Comparison of ENCODE assay signal across 20 mouse cellular contexts in the genomic region with DNA sequence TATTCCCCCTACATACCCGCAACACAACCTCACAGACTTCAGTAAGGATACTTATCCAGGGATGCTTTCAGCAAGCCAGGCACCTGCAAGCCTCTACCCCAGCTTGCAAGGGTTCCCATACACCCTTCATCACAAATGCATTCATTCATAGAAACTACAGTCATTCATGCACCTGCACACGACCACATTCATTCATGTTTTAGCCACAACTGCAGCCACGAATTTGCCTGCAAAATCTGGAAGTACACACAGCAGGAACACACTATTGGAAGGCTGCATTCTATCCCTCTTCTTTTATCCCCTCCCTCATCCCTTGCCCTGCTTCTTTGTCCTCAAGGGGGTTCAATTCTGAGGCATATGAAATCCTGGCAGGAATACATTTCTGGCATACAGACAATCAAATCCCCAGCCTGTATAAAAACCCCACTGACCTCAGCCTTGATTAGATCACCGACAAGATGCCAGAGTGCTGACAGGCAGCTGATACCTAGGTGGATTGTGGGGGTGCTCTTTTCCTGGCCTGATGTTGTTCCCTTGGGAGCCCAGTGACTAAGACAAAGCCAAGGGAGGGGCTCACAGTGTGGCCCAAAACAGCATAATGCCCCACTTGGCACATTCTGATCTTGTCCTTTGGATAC.
DNase-seq lines count a peak whose midpoint lies in the region; ATAC-seq and TF ChIP-seq lines count a peak whose summit lies in the region.
"Had no signal": no experiment of that assay in that cellular context is flagged by ENCODE, and none has a peak within 500 bp of the region (broad histone marks: within the 10 kb centered on the region; RNA-seq: fewer than 3 reads in every experiment).

No protein-coding gene starts in this region.

- no peak overlapping the region for H3K4me3 ChIP-seq in hindbrain, embryonic 16.5 days (ENCODE audit: low read length)
- no peak overlapping the region for H3K4me3 ChIP-seq in hindbrain, postnatal 0 days (ENCODE audit: low read length)
- H3K4me3 ChIP-seq in forebrain, embryonic 13.5 days, result no peak overlapping the region
- no peak overlapping the region for H3K4me3 ChIP-seq in olfactory bulb, adult 2 months (ENCODE audit: insufficient read depth, low read depth, low read length)
- H3K4me3 ChIP-seq: heart, adult 2 months; limb, embryonic 15.5 days had no signal

- H3K4me2 ChIP-seq in hindbrain, embryonic 16.5 days (ENCODE audit: low read length), result no peak overlapping the region
- no peak overlapping the region for H3K4me2 ChIP-seq in hindbrain, postnatal 0 days (ENCODE audit: low read depth, low read length)
- peak overlapping the region; percentile 72 for H3K4me2 ChIP-seq in forebrain, embryonic 13.5 days
- H3K4me2 ChIP-seq: limb, embryonic 15.5 days had no signal

- 0 out of 2 replicates have a peak overlapping the region, but pooled peaks have one; percentile 8 for H3K27ac ChIP-seq in hindbrain, embryonic 16.5 days (ENCODE audit: low read depth, low read length)
- H3K27ac ChIP-seq in hindbrain, postnatal 0 days, result no peak overlapping the region
- H3K27ac ChIP-seq in forebrain, embryonic 13.5 days, result peak overlapping the region; percentile 94
- 0 out of 2 replicates have a peak overlapping the region, but pooled peaks have one; percentile 16 for H3K27ac ChIP-seq in olfactory bulb, adult 2 months (ENCODE audit: insufficient read depth, low read depth, low read length)
- H3K27ac ChIP-seq: heart, adult 2 months; limb, embryonic 15.5 days had no signal

- no peak for TF ChIP-seq POLR2A in olfactory bulb, adult 2 months (IDR thresholded peaks at IDR 0.05; ENCODE audit: insufficient read depth, low read depth, low read length)

- no peaks in the 10 kb centered on the region for H3K36me3 ChIP-seq in hindbrain, embryonic 16.5 days (ENCODE audit: control insufficient read depth, insufficient read depth, low read length)
- no peaks in the 10 kb centered on the region for H3K36me3 ChIP-seq in hindbrain, postnatal 0 days (ENCODE audit: insufficient read depth, low read length)
- no peaks in the 10 kb centered on the region for H3K36me3 ChIP-seq in forebrain, embryonic 13.5 days (ENCODE audit: poor library complexity, severe bottlenecking)
- H3K36me3 ChIP-seq: limb, embryonic 15.5 days had no signal

- ATAC-seq in hindbrain, embryonic 16.5 days, result no peak
- ATAC-seq in hindbrain, postnatal 0 days, result no peak
- ATAC-seq in forebrain, embryonic 13.5 days, result no peak
- ATAC-seq: CD4-positive, CD25-positive, alpha-beta regulatory T cell, adult 4 months; inflammation-experienced regulatory T-cells, adult 6 months; liver, postnatal 0 days had no signal

- 19% methylated on average over 4 of the region's 4 CpGs for WGBS in hindbrain, embryonic 16.5 days
- 21% methylated on average over 4 of the region's 4 CpGs for WGBS in hindbrain, postnatal 0 days
- 8% methylated on average over 4 of the region's 4 CpGs for WGBS in forebrain, embryonic 13.5 days
- WGBS in olfactory bulb, adult 2 months, result 33% methylated on average over 4 of the region's 4 CpGs

- no peak for TF ChIP-seq CTCF in hindbrain, postnatal 0 days (IDR thresholded peaks at IDR 0.05; ENCODE audit: low read depth)
- no peak for TF ChIP-seq CTCF in olfactory bulb, adult 2 months (IDR thresholded peaks at IDR 0.05; ENCODE audit: insufficient read depth, low read depth, low read length)

- H3K27me3 ChIP-seq in hindbrain, embryonic 16.5 days (replicated peaks; ENCODE audit: control insufficient read depth, insufficient read depth, low read length), result no peaks in the 10 kb centered on the region
- H3K27me3 ChIP-seq in hindbrain, postnatal 0 days (ENCODE audit: insufficient read depth, low read length), result no peaks in the 10 kb centered on the region
- H3K27me3 ChIP-seq in forebrain, embryonic 13.5 days, result no peaks in the 10 kb centered on the region

- H3K9ac ChIP-seq in hindbrain, embryonic 16.5 days (ENCODE audit: low read depth, low read length), result no peak overlapping the region
- H3K9ac ChIP-seq in hindbrain, postnatal 0 days (replicated peaks; ENCODE audit: low read length), result no peak overlapping the region
- no peak overlapping the region for H3K9ac ChIP-seq in forebrain, embryonic 13.5 days
- H3K9ac ChIP-seq: limb, embryonic 15.5 days; liver, postnatal 0 days had no signal

- DNase-seq in hindbrain, postnatal 0 days (ENCODE audit: low spot score), result no peak
- DNase-seq in NIH3T3 (ENCODE audit: low read depth), result peak; percentile 72
- DNase-seq in embryo, embryonic 10 days (ENCODE audit: low spot score), result no peak
- no peak for DNase-seq in ovary, postnatal 36 days (ENCODE audit: low spot score)
- DNase-seq: adrenal gland, postnatal 25 days; cerebellum, adult 9-11 months; gastrocnemius, postnatal 10 days; heart, adult 2 months; heart, postnatal 10 days; kidney, adult 9 months; kidney, postnatal 4 days; liver, postnatal 0 days; spleen, adult 18-20 months; thymus, adult 18-20 months had no signal

- H3K4me1 ChIP-seq in hindbrain, embryonic 16.5 days (ENCODE audit: control insufficient read depth, insufficient read depth, low read depth, low read length), result peaks cover 38% of the 10 kb centered on the region
- peaks cover 10% of the 10 kb centered on the region for H3K4me1 ChIP-seq in hindbrain, postnatal 0 days (ENCODE audit: insufficient read depth, low read length)
- H3K4me1 ChIP-seq in forebrain, embryonic 13.5 days, result peaks cover 54% of the 10 kb centered on the region
- peaks cover 18% of the 10 kb centered on the region for H3K4me1 ChIP-seq in olfactory bulb, adult 2 months (ENCODE audit: control insufficient read depth, insufficient read depth, low read length)

- H3K9me3 ChIP-seq in hindbrain, embryonic 16.5 days (ENCODE audit: control insufficient read depth, low read length), result no peaks in the 10 kb centered on the region
- no peaks in the 10 kb centered on the region for H3K9me3 ChIP-seq in hindbrain, postnatal 0 days (ENCODE audit: low read length)
- no peaks in the 10 kb centered on the region for H3K9me3 ChIP-seq in forebrain, embryonic 13.5 days (replicated peaks)
- H3K9me3 ChIP-seq: limb, embryonic 15.5 days had no signal
